Mouse (Mus musculus) stomach, postnatal 0 days (tissue): ENCODE data around the gene Dtx3l.

Experiments used
- CTCF ChIP-seq: IDR thresholded peaks from 2 replicates; pipeline ENCODE4 v1.5.1; 2016; ENCODE audit warnings: antibody characterized with exemption, low read depth, mild to moderate bottlenecking, moderate library complexity
- EP300 ChIP-seq: optimal IDR thresholded peaks from 2 replicates; pipeline ENCODE3; 2016; ENCODE audit warnings: antibody characterized with exemption

GRCm38 (mm10) chr16:35900541-35900940 is 38.4 kb downstream of the Dtx3l start:
- no peak for TF ChIP-seq CTCF
- TF ChIP-seq EP300: no peak
